Mouse (Mus musculus): ENCODE results near the gene Cacna2d3. TPM values are rescaled to one million over a fixed set of nuclear protein-coding genes. Genes with fewer than 3 reads are reported as not detected.

The Cacna2d3 gene
- total and polyA plus RNA-seq, 3 experiments: not detected

GRCm38 (mm10) chr14:29382786-29383185 is 338.9 kb downstream of the Cacna2d3 start:
- Histone ChIP-seq H3K4me1 (ENCODE audit: control insufficient read depth in 1 of 2, insufficient read depth in 2 of 2) (no peaks in the 10 kb centered on the region), H3K79me2 (replicated peaks; ENCODE audit: control insufficient read depth, extremely low read depth, insufficient read depth, poor library complexity, severe bottlenecking) (no peaks in the 10 kb centered on the region), H3K36me3 (replicated peaks in 1 of 2; ENCODE audit: control insufficient read depth in 1 of 2, insufficient read depth in 1 of 2, low read length in 1 of 2) (no peaks in the 10 kb centered on the region), H3K9ac (ENCODE audit: insufficient read depth, low read depth) (no peak overlapping the region), H3K4me2 (ENCODE audit: insufficient read depth, low read depth, poor library complexity, severe bottlenecking) (no peak overlapping the region), H3K9me3 (replicated peaks; ENCODE audit: low read length) (peaks cover 29% of the 10 kb centered on the region), H3K27ac (ENCODE audit: insufficient read depth, low read depth) (no peak overlapping the region), H3K4me3 (replicated peaks in 1 of 3; ENCODE audit: low read depth in 2 of 3, low read length in 2 of 3, poor library complexity in 1 of 3) (no peak overlapping the region), H3K27me3 (replicated peaks) (no peaks in the 10 kb centered on the region)
- TF ChIP-seq POLR2A (IDR thresholded peaks at IDR 0.05; ENCODE audit: low read depth, low read length) (no peak), E2F4 (IDR thresholded peaks at IDR 0.05; ENCODE audit: insufficient replicate concordance, low read depth, low read length) (no peak), RAD21 (IDR thresholded peaks at IDR 0.05; ENCODE audit: low read depth, low read length) (no peak), JUND (conservative IDR thresholded peaks at IDR 0.05; ENCODE audit: low read depth, low read length) (no peak), HCFC1 (IDR thresholded peaks at IDR 0.05; ENCODE audit: low read depth, low read length) (no peak), ELF1 (IDR thresholded peaks at IDR 0.05; ENCODE audit: low read depth, low read length) (no peak), JUN (IDR thresholded peaks at IDR 0.05; ENCODE audit: insufficient read depth, low read depth, low read length) (no peak), MAZ (IDR thresholded peaks at IDR 0.05; ENCODE audit: low read depth, low read length) (no peak), CHD2 (IDR thresholded peaks at IDR 0.05; ENCODE audit: low read length) (no peak), USF1 (IDR thresholded peaks at IDR 0.05; ENCODE audit: low read depth, low read length) (no peak), USF2 (conservative IDR thresholded peaks at IDR 0.05; ENCODE audit: low read depth, low read length) (no peak), MXI1 (IDR thresholded peaks at IDR 0.05; ENCODE audit: low read depth, low read length) (no peak), ZMIZ1 (IDR thresholded peaks at IDR 0.05; ENCODE audit: low read depth, low read length) (no peak), SMC3 (IDR thresholded peaks at IDR 0.05; ENCODE audit: low read depth, low read length) (no peak), UBTF (IDR thresholded peaks at IDR 0.05; ENCODE audit: low read depth, low read length) (no peak)
- no peak for DNase-seq (ENCODE audit: extremely low read depth)
- dilution Hi-C loops (cut with MboI; ENCODE audit: extremely low pct_ligation_motif_present, extremely low pct_unique_long_range_greater_than_20kb, low sequenced_read_pairs): no loop called here
- in situ Hi-C loops (cut with MboI; ENCODE audit: low pct_ligation_motif_present, low pct_unique_long_range_greater_than_20kb, low sequenced_read_pairs): no loop called here

- H3K4me2 ChIP-seq (ENCODE audit: insufficient read depth, low read depth, poor library complexity, severe bottlenecking): no peak overlapping the region
- DNase-seq (ENCODE audit: extremely low read depth): no peak
- no peaks in the 10 kb centered on the region for H3K27me3 ChIP-seq (replicated peaks)
- in situ Hi-C loops (cut with MboI; ENCODE audit: low pct_ligation_motif_present, low pct_unique_long_range_greater_than_20kb, low sequenced_read_pairs): no loop called here
- H3K9ac ChIP-seq (ENCODE audit: insufficient read depth, low read depth): no peak overlapping the region
- peaks cover 27% of the 10 kb centered on the region for H3K9me3 ChIP-seq (replicated peaks; ENCODE audit: low read length)
- TF ChIP-seq ELF1 (IDR thresholded peaks at IDR 0.05; ENCODE audit: low read depth, low read length): no peak
- no peak for TF ChIP-seq ZNF384 (IDR thresholded peaks at IDR 0.05; ENCODE audit: low read depth, low read length)
- TF ChIP-seq JUND (conservative IDR thresholded peaks at IDR 0.05; ENCODE audit: low read depth, low read length): no peak
- no peak for TF ChIP-seq KAT2A (IDR thresholded peaks at IDR 0.05; ENCODE audit: insufficient replicate concordance, low read length)
- TF ChIP-seq E2F4 (IDR thresholded peaks at IDR 0.05; ENCODE audit: insufficient replicate concordance, low read depth, low read length): no peak
- no peak for TF ChIP-seq TBP (conservative IDR thresholded peaks at IDR 0.05; ENCODE audit: low read depth, low read length)
- no peak overlapping the region for H3K27ac ChIP-seq (ENCODE audit: insufficient read depth, low read depth)
- H3K4me1 ChIP-seq (ENCODE audit: control insufficient read depth in 1 of 2, insufficient read depth in 2 of 2): no peaks in the 10 kb centered on the region
- no peaks in the 10 kb centered on the region for H3K79me2 ChIP-seq (replicated peaks; ENCODE audit: control insufficient read depth, extremely low read depth, insufficient read depth, poor library complexity, severe bottlenecking)
- dilution Hi-C loops (cut with MboI; ENCODE audit: extremely low pct_ligation_motif_present, extremely low pct_unique_long_range_greater_than_20kb, low sequenced_read_pairs): no loop called here
- no peaks in the 10 kb centered on the region for H3K36me3 ChIP-seq (replicated peaks in 1 of 2; ENCODE audit: control insufficient read depth in 1 of 2, insufficient read depth in 1 of 2, low read length in 1 of 2)
- H3K4me3 ChIP-seq (replicated peaks in 1 of 3; ENCODE audit: low read depth in 2 of 3, low read length in 2 of 3, poor library complexity in 1 of 3): no peak overlapping the region
Observed at GRCm38 (mm10) chr14:29366911-29367310, 354.8 kb downstream of the Cacna2d3 start.

Data from CH12.LX (cell line).